Mouse (Mus musculus) forebrain, embryonic 14.5 days (tissue): Measurements from ENCODE around the gene Otop3. TPM values are rescaled to one million over a fixed set of nuclear protein-coding genes. Genes with fewer than 3 reads are reported as not detected.

ENCODE experiments used
- ATAC-seq: fragments of 200-750 bp; cut with Nextera tagmentation; 2 replicates; pipeline ENCODE4 v1.8.0; 2017; ENCODE audit warnings: mild to moderate bottlenecking, moderate library complexity
- DNase-seq: peaks from one replicate; pipeline ENCODE4 v3.0.0-alpha.2; 2015; ENCODE audit warnings: low spot score
- H3K27ac ChIP-seq: fragments of 300-500 bp; sonication (generic); 2 replicates; pipeline ENCODE4 v1.5.1; 2014; ENCODE audit warnings: low read depth, mild to moderate bottlenecking, control low read depth, low read length, moderate library complexity
- H3K27me3 ChIP-seq: fragments of 300-500 bp; sonication (generic); replicated peaks from 2 replicates; pipeline ENCODE4 v1.6.1; 2014; ENCODE audit warnings: low read length, control low read depth, mixed read lengths; ENCODE audit not compliant: control insufficient read depth, insufficient read depth
- H3K36me3 ChIP-seq: fragments of 300-500 bp; sonication (generic); 2 replicates; pipeline ENCODE4 v1.6.1; 2014; ENCODE audit warnings: low read length, control low read depth; ENCODE audit not compliant: control insufficient read depth, insufficient read depth
- H3K4me1 ChIP-seq: fragments of 300-500 bp; sonication (generic); 2 replicates; pipeline ENCODE4 v1.6.1; 2014; ENCODE audit warnings: antibody characterized with exemption, low read length, control low read depth; ENCODE audit not compliant: control insufficient read depth, insufficient read depth
- H3K4me2 ChIP-seq: fragments of 300-500 bp; sonication (generic); 2 replicates; pipeline ENCODE4 v1.6.1; 2014; ENCODE audit warnings: mild to moderate bottlenecking, control low read depth, low read length
- H3K4me3 ChIP-seq: fragments of 300-500 bp; sonication (generic); 2 replicates; pipeline ENCODE4 v1.5.1; 2014; ENCODE audit warnings: low read depth, low read length, control low read depth
- H3K9ac ChIP-seq: fragments of 300-500 bp; sonication (generic); 2 replicates; pipeline ENCODE4 v1.6.1; 2014; ENCODE audit warnings: mild to moderate bottlenecking, low read length, control low read depth, moderate library complexity
- H3K9me3 ChIP-seq: fragments of 300-500 bp; sonication (generic); replicated peaks from 2 replicates; pipeline ENCODE4 v1.6.1; 2016; ENCODE audit warnings: low read length, control low read depth, mixed read lengths; ENCODE audit not compliant: control insufficient read depth
- WGBS: fragments of 180-500 bp; shearing (Covaris S2); extraction: QIAGEN DNeasy Blood & Tissue Kit; methylation state at CpG from one replicate; pipeline ENCODE4 v1.1.7; 2014; 5-methylcytosine and 5-hydroxymethylcytosine counted together
- polyA plus RNA-seq: library from polyadenylated mRNA; unstranded; fragments of >200 nt; fragmentation: Nextera tagmentation; extraction: Ambion mirVana; gene quantifications from 2 replicates; pipeline ENCODE4 v1.2.1, GENCODE M21; 2014

The Otop3 gene
- polyA plus RNA-seq, 1 experiment from 2014 or later, result 0.06 TPM

DNA sequence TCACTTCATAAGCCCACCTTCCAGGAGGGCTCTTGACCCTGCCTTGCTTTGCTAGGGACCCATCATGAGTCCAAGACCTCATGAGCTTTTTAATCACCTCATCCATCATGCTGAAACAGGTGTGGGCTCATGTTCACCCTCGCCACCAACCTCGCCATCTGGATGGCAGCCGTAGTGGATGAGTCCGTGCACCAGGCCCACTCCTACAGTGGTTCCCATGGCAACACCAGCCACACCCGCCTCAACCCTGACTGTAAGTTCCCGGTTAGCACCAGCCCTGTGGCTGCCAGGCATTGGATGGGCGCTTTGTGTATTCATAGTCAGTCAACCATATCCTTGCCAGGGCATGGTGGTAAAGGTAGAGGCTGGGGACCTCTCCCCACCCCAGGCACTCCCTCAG is 7.8 kb upstream of the Otop3 start:
- Histone ChIP-seq H3K4me2 (no peak overlapping the region), H3K9me3 (no peaks in the 10 kb centered on the region), H3K27ac (no peak overlapping the region), H3K36me3 (no peaks in the 10 kb centered on the region), H3K4me1 (no peaks in the 10 kb centered on the region), H3K9ac (no peak overlapping the region), H3K4me3 (no peak overlapping the region), H3K27me3 (peaks cover 32% of the 10 kb centered on the region)
- DNase-seq (no peak), ATAC-seq (no peak)
- WGBS, result 76% methylated on average over 7 of the region's 7 CpGs

DNA sequence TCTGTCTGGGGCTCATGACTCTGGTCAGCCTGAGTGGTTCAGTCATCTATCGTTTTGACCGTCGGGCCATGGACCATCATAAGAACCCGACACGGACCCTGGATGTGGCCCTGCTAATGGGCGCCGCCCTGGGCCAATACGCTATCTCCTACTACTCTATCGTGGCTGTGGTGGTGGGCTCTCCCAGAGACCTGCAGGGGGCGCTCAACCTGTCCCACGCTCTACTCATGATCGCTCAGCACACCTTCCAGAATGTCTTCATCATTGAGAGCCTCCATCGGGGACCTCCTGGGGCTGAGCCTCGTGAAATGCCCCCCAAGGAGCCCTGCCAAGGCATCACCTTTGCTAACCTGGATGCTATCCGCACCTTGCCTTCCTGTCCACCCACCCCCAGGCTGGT is 5.2 kb upstream of the Otop3 start:
- Histone ChIP-seq H3K27ac (no peak overlapping the region), H3K27me3 (peaks cover 10% of the 10 kb centered on the region; the same call in 1 of the 2 replicates), H3K36me3 (no peaks in the 10 kb centered on the region), H3K4me1 (peaks cover 2% of the 10 kb centered on the region), H3K4me2 (no peak overlapping the region), H3K9me3 (no peaks in the 10 kb centered on the region), H3K9ac (no peak overlapping the region), H3K4me3 (no peak overlapping the region)
- 74% methylated on average over 15 of the region's 15 CpGs for WGBS
- DNase-seq (no peak), ATAC-seq (no peak)

DNA sequence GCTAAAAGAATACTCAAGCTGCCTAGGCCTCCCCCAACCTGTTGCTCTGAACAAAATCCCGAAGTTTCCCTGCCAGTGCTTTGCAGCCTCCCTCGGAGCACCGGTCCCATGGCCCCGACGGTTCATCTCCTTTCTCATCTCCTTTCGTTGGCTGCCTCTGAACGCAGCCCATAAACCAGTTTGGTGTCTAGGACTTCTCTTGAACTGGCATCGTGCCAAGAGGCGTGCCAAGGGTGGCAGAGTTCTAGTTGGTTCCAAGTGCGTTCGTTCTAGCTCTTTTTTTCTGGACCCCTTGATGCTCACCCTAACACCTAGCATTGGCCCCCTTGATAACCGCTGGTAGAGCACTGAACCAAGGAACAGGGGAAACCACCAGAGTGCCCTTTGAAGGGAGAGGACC is 692 bp downstream of the Otop3 start:
- Histone ChIP-seq H3K36me3 (no peaks in the 10 kb centered on the region), H3K27ac (no peak overlapping the region), H3K27me3 (peaks cover 22% of the 10 kb centered on the region), H3K9ac (no peak overlapping the region), H3K4me1 (peaks cover 9% of the 10 kb centered on the region), H3K4me3 (no peak overlapping the region), H3K9me3 (no peaks in the 10 kb centered on the region), H3K4me2 (no peak overlapping the region)
- WGBS, result 51% methylated on average over 12 of the region's 12 CpGs
- ATAC-seq (no peak), DNase-seq (no peak)

DNA sequence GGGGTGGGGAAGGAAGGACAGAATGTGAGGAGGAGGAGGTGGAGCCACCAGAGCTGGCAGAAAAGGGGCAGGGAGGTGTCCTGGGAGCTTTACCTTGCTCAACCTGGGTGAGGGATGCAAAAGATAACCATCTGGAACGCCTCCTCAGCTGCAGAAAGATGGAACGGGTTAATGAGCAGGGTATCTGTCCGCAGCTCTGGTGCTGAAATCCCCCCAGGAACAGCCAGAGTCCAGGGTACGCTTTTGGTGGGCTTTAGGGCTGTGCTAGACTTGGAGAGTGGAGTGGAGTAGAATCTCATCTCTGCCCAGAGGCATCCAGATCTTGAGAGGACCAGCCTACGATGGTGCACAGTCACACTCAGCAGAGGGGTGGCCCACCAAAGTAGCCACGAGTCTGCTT is 1.6 kb downstream of the Otop3 start:
- Histone ChIP-seq H3K9ac (no peak overlapping the region), H3K4me3 (no peak overlapping the region), H3K27me3 (peaks cover 22% of the 10 kb centered on the region), H3K27ac (no peak overlapping the region), H3K4me2 (no peak overlapping the region), H3K4me1 (peaks cover 9% of the 10 kb centered on the region), H3K36me3 (no peaks in the 10 kb centered on the region), H3K9me3 (no peaks in the 10 kb centered on the region)
- no peak for DNase-seq
- WGBS, result 22% methylated on average over 6 of the region's 6 CpGs
- no peak for ATAC-seq

DNA sequence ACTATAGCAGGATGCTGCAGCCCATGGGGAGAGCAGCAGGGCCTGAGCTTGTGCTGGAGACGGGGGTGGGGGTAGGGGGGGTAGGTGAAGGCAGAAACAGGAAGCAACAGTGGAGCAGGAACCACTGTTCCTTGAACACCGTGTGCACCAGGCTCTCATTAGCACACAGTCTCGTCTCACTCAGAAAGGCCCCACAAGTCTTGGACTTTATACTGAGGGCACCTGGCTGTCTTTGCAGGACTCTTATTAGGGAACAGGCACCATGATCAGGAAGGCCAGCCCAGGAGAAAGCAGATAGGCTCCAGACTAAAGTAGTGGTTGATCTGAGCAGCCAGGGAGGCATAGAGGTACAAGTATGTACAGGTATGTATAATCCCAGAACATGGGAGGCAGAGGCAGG is 2.8 kb downstream of the Otop3 start:
- 75% methylated on average over 3 of the region's 3 CpGs for WGBS
- Histone ChIP-seq H3K4me1 (peaks cover 9% of the 10 kb centered on the region), H3K36me3 (no peaks in the 10 kb centered on the region), H3K27me3 (peaks cover 22% of the 10 kb centered on the region), H3K9ac (no peak overlapping the region), H3K27ac (no peak overlapping the region), H3K4me2 (no peak overlapping the region), H3K4me3 (no peak overlapping the region), H3K9me3 (no peaks in the 10 kb centered on the region)
- DNase-seq (no peak), ATAC-seq (no peak)

DNA sequence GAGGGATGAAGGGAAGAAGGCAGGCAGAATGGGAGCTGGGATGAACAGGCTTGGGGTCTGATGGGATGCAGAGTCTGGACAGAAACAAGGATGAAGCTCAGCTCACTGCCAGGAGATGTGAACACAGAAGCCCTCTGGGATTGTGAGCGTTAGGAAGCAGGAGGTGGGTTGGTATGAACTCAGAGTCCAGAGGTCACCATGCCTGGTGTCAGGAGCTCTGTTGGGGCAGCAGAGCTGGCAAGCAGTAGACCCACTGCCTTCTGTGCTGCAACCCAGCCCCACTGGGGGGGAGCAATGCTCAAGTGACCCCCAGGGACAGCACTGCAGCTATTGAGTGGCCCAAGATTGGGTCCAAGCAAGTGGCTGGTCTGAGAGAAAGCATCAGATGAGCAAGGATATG is 3.3 kb downstream of the Otop3 start:
- H3K27ac ChIP-seq, result no peak overlapping the region
- H3K9me3 ChIP-seq, result no peaks in the 10 kb centered on the region
- H3K36me3 ChIP-seq, result no peaks in the 10 kb centered on the region
- H3K27me3 ChIP-seq, result peaks cover 22% of the 10 kb centered on the region
- WGBS, result 57% methylated on average over 1 of the region's 1 CpGs
- no peak overlapping the region for H3K4me2 ChIP-seq
- no peak overlapping the region for H3K9ac ChIP-seq
- H3K4me1 ChIP-seq, result peaks cover 9% of the 10 kb centered on the region
- no peak for DNase-seq
- H3K4me3 ChIP-seq, result no peak overlapping the region
- no peak for ATAC-seq

DNA sequence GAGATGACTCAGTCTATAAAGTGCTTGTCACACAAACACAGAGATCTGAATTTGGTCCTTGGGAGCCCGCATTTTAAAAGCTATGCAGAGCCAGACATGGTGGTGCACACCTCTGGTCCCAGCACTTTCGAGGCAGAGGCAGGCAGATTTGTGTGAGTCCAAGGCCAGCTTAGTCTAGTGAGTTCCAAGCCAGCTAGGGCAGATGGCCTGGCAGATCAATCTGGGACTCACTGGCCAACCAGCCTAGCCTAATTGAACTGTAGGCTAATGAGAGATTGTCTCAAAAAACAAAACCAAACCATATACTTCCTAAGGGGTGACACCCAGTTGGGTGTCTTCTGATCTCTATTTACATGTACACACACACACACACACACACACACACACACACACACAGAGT is 6.7 kb downstream of the Otop3 start:
- WGBS, result 67% methylated on average over 2 of the region's 2 CpGs
- Histone ChIP-seq H3K36me3 (no peaks in the 10 kb centered on the region), H3K9ac (no peak overlapping the region), H3K27ac (no peak overlapping the region), H3K4me1 (no peaks in the 10 kb centered on the region), H3K4me2 (no peak overlapping the region), H3K9me3 (no peaks in the 10 kb centered on the region), H3K27me3 (0 out of 2 replicates have a peak, but pooled peaks cover 3% of the 10 kb centered on the region), H3K4me3 (no peak overlapping the region)
- DNase-seq (no peak), ATAC-seq (no peak)

DNA sequence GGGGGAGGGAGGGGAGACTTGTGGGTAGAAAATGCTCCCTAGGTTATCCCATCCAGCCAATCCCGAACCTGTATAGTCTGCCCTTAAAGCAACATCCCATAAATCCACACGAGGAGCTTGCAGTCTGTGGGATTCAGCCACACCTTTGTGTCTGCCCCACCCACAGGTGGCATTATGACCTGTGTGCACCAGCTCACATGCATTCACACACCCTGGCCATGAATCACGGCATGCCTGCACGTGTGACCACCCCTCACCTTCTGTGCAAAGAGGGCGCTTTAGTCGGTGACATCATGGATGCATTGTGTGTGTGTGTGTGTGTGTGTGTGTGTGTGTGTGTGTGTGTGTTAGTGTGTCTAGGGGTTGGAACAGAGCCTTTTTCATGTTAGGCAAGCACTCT is 7.3 kb downstream of the Otop3 start:
- no peak overlapping the region for H3K9ac ChIP-seq
- peaks cover 2% of the 10 kb centered on the region; the same call in 1 of the 2 replicates for H3K4me1 ChIP-seq
- H3K4me2 ChIP-seq, result no peak overlapping the region
- 67% methylated on average over 6 of the region's 6 CpGs for WGBS
- no peak overlapping the region for H3K27ac ChIP-seq
- H3K27me3 ChIP-seq, result no peaks in the 10 kb centered on the region
- H3K4me3 ChIP-seq, result no peak overlapping the region
- ATAC-seq (no peak), DNase-seq (no peak)
- H3K9me3 ChIP-seq, result no peaks in the 10 kb centered on the region
- no peaks in the 10 kb centered on the region for H3K36me3 ChIP-seq

DNA sequence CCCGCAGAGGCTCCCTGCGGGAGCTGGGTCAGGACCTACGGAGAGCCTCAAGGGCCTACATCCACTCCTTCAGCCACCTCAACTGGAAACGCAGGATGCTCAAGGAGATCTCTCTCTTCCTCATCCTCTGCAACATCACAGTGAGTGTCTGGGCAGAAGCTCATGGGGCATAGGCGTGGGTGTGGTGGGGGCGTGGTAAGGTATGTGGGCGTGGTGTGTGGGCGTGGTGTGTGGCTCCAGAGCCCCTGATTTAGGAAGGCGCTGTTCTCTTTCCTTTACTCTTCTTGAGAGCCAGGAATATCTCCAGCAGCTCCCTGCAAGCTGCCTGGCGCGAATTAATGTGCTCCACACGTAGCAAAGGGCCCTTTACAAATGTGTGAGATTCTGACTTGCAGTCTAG is 10.4 kb downstream of the Otop3 start:
- no peak overlapping the region for H3K27ac ChIP-seq
- DNase-seq (no peak), ATAC-seq (no peak)
- no peak overlapping the region for H3K4me3 ChIP-seq
- H3K4me1 ChIP-seq, result peaks cover 4% of the 10 kb centered on the region; the same call in 1 of the 2 replicates
- H3K4me2 ChIP-seq, result no peak overlapping the region
- no peaks in the 10 kb centered on the region for H3K9me3 ChIP-seq
- WGBS, result 12% methylated on average over 12 of the region's 12 CpGs
- H3K9ac ChIP-seq, result no peak overlapping the region
- H3K36me3 ChIP-seq, result no peaks in the 10 kb centered on the region
- no peaks in the 10 kb centered on the region for H3K27me3 ChIP-seq
